Mouse (Mus musculus) common myeloid progenitor, adult 5-6 weeks (primary cell): ENCODE measurements around the gene Dnajc2. TPM values are rescaled to one million over a fixed set of nuclear protein-coding genes. Genes with fewer than 3 reads are reported as not detected.
"Not testable (repeated sequence)": the region's sequence is repeated elsewhere in the genome, so short reads cannot be mapped to it uniquely, and the experiment has no call there.

Source experiments
- ATAC-seq: replicated peaks from 2 replicates; pipeline ENCODE4 v1.8.0; 2016; ENCODE audit warnings: low read depth, mild to moderate bottlenecking, moderate TSS enrichment, inconsistent platforms; ENCODE audit not compliant: poor library complexity, severe bottlenecking
- total RNA-seq: library from RNA; stranded (forward); fragments of 200-1000, 187-1606 nt; gene quantifications from 2 replicates; pipeline ENCODE4 v1.2.3, GENCODE M21; 2017

Gene Dnajc2
- total RNA-seq, 1 experiment from 2014 or later, result 206 TPM

- no peak for ATAC-seq
Observed at GRCm38 (mm10) chr5:21744651-21745050, 40.4 kb downstream of the Dnajc2 start.

GRCm38 (mm10) chr5:21743606-21744005 is 41.4 kb downstream of the Dnajc2 start:
- ATAC-seq, result no peak

- no peak for ATAC-seq
Observed at GRCm38 (mm10) chr5:21739881-21740280, 45.2 kb downstream of the Dnajc2 start.

- ATAC-seq, result no peak
Observed at GRCm38 (mm10) chr5:21739120-21739519, 45.9 kb downstream of the Dnajc2 start.

GRCm38 (mm10) chr5:21737620-21738019 is 47.4 kb downstream of the Dnajc2 start:
- ATAC-seq, result no peak; the same call in 1 of the 2 replicates

- ATAC-seq, result peak; percentile 85
Observed at GRCm38 (mm10) chr5:21736956-21737585, 48.0 kb downstream of the Dnajc2 start, which contains the start of gene Pmpcb. Gene Pmpcb, plus strand, starts transcription at chr5:21737141.

GRCm38 (mm10) chr5:21736046-21736445 is 49.0 kb downstream of the Dnajc2 start:
- no peak for ATAC-seq

- peak; percentile 77 for ATAC-seq
Observed at GRCm38 (mm10) chr5:21735584-21735983, 49.5 kb downstream of the Dnajc2 start.

GRCm38 (mm10) chr5:21735100-21735499 is 50.0 kb downstream of the Dnajc2 start:
- no peak for ATAC-seq

GRCm38 (mm10) chr5:21732930-21733329 is 52.1 kb downstream of the Dnajc2 start:
- no peak for ATAC-seq

- no peak for ATAC-seq
Observed at GRCm38 (mm10) chr5:21732177-21732911, 52.7 kb downstream of the Dnajc2 start.

- ATAC-seq, result no peak
Observed at GRCm38 (mm10) chr5:21729107-21729506, 55.9 kb downstream of the Dnajc2 start.

- ATAC-seq, result no peak
Observed at GRCm38 (mm10) chr5:21724872-21725271, 60.2 kb downstream of the Dnajc2 start.

GRCm38 (mm10) chr5:21724427-21724826 is 60.6 kb downstream of the Dnajc2 start:
- no peak for ATAC-seq

- no peak for ATAC-seq
Observed at GRCm38 (mm10) chr5:21719209-21719608, 65.8 kb downstream of the Dnajc2 start.

GRCm38 (mm10) chr5:21718546-21718945 is 66.5 kb downstream of the Dnajc2 start:
- ATAC-seq, result no peak

GRCm38 (mm10) chr5:21717165-21717715 is 67.8 kb downstream of the Dnajc2 start:
- no peak for ATAC-seq

GRCm38 (mm10) chr5:21714447-21714846 is 70.6 kb downstream of the Dnajc2 start:
- no peak for ATAC-seq

GRCm38 (mm10) chr5:21712127-21712715 is 72.8 kb downstream of the Dnajc2 start:
- no peak for ATAC-seq

GRCm38 (mm10) chr5:21708011-21708410 is 77.0 kb downstream of the Dnajc2 start:
- not testable (repeated sequence) for ATAC-seq
